Mouse (Mus musculus) C2C12 (cell line): ENCODE results near the gene Irf3.

Experiments used
- CTCF ChIP-seq: IDR thresholded peaks from one replicate; pipeline ENCODE4 v1.5.1; 2011; ENCODE audit not compliant: control insufficient read depth, insufficient read depth, insufficient read length
- FOSL1 ChIP-seq: IDR thresholded peaks from one replicate; pipeline ENCODE4 v1.8.0; 2011; ENCODE audit warnings: mild to moderate bottlenecking, low read length; ENCODE audit not compliant: poor library complexity, insufficient read depth, severe bottlenecking
- MYOD1 ChIP-seq: IDR thresholded peaks from one replicate; pipeline ENCODE4 v1.6.1; 2011; ENCODE audit warnings: low read depth; ENCODE audit not compliant: control insufficient read depth, insufficient read length
- USF1 ChIP-seq: IDR thresholded peaks from one replicate; pipeline ENCODE4 v1.6.1; 2011; ENCODE audit warnings: low read depth, mild to moderate bottlenecking, control low read depth, moderate library complexity

DNA sequence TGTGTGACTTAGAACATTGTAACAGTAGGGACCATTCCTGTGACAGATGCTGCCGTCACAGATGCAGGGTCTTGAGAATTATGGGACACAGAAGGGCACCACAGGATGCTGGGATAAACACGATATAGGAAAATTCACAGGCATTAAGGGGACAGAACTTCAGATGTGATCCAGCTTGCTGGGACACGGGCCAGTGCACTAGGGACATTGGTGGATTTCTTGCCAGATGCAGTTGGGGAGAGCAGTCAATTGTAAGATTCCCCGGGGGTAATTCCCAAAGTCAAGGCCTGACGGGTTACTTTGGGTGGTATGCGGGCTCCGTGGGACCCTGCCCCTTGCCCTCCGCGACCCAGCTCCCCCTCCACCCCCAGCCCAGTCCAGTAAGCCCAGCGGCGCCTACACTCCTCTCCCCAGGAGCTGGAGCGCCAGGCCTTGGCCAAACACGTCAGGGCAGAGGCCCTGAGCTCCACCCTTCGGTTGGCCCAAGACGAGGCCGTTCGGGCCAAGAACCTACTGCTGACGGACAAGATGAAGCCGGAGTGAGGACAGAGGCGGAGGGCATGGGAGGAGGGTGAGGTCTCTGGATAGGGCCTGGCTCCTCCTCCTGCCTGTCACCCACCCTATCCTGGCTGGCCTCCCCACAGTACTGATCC lies 40.1 kb upstream of the Irf3 start:
- no peak for TF ChIP-seq MYOD1
- no peak for TF ChIP-seq CTCF
- no peak for TF ChIP-seq USF1
- no peak for TF ChIP-seq FOSL1
